Comparison of ENCODE assay signal across 36 mouse cellular contexts in genomic region chr11:107749114-107749513, GRCm38 (mm10). TPM values are rescaled to one million over a fixed set of nuclear protein-coding genes. Genes with fewer than 3 reads are reported as not detected.
"Had no signal": no experiment of that assay in that cellular context is flagged by ENCODE, and none has a peak within 500 bp of the region (broad histone marks: within the 10 kb centered on the region; RNA-seq: fewer than 3 reads in every experiment).

No protein-coding gene starts in this region.

- H3K4me3 ChIP-seq: heart, adult 2 months; heart, embryonic 13.5 days; heart, embryonic 15.5 days; kidney, embryonic 15.5 days; limb, embryonic 13.5 days; limb, embryonic 15.5 days; liver, embryonic 12.5 days had no signal

- DNase-seq: gastrocnemius, postnatal 14 days; gastrocnemius, postnatal 36 days; heart, adult 11 months; heart, adult 2 months; heart, postnatal 14 days; heart, postnatal 36 days; kidney, adult 11 months; kidney, adult 2 months; kidney, adult 9 months; kidney, postnatal 14 days; kidney, postnatal 36 days; layer of hippocampus, adult 9-11 months; layer of hippocampus, postnatal 36 days; left cerebral cortex, postnatal 4 days had no signal

- H3K36me3 ChIP-seq: heart, embryonic 13.5 days; heart, embryonic 15.5 days; kidney, embryonic 15.5 days; limb, embryonic 13.5 days; limb, embryonic 15.5 days; liver, embryonic 12.5 days had no signal

- H3K27me3 ChIP-seq: heart, embryonic 13.5 days; heart, embryonic 15.5 days; kidney, embryonic 15.5 days; limb, embryonic 13.5 days; limb, embryonic 15.5 days; liver, embryonic 12.5 days had no signal

- H3K4me1 ChIP-seq: heart, embryonic 13.5 days; heart, embryonic 15.5 days; kidney, embryonic 15.5 days; limb, embryonic 15.5 days; liver, embryonic 12.5 days had no signal

- H3K4me2 ChIP-seq: heart, embryonic 11.5 days; heart, embryonic 13.5 days; heart, embryonic 15.5 days; hindbrain, embryonic 14.5 days; kidney, embryonic 15.5 days; limb, embryonic 13.5 days; limb, embryonic 15.5 days; liver, embryonic 12.5 days had no signal

- H3K9ac ChIP-seq: heart, embryonic 13.5 days; heart, embryonic 15.5 days; hindbrain, embryonic 14.5 days; kidney, embryonic 15.5 days; limb, embryonic 13.5 days; limb, embryonic 15.5 days; liver, embryonic 12.5 days; liver, embryonic 14.5 days had no signal

- H3K9me3 ChIP-seq: heart, embryonic 13.5 days; heart, embryonic 15.5 days; kidney, embryonic 15.5 days; limb, embryonic 13.5 days; limb, embryonic 15.5 days; liver, embryonic 12.5 days had no signal

- ATAC-seq: hindbrain, postnatal 0 days; intestine, embryonic 16.5 days; liver, embryonic 12.5 days had no signal

- H3K27ac ChIP-seq: heart, adult 2 months; heart, embryonic 13.5 days; heart, embryonic 15.5 days; hindbrain, embryonic 14.5 days; hindbrain, postnatal 0 days; kidney, embryonic 15.5 days; kidney, postnatal 0 days; limb, embryonic 13.5 days; limb, embryonic 15.5 days; liver, embryonic 12.5 days; liver, embryonic 14.5 days had no signal

RNA-seq across cellular contexts. Expression of gene Cacng1, which starts 32.8 kb away (rescaled TPM):
- total RNA-seq: heart, adult 2 months; heart, postnatal 14 days; heart, postnatal 36 days; hematopoietic stem cell, adult 5-6 weeks; layer of hippocampus, adult 18-20 months; layer of hippocampus, adult 8-10 months; layer of hippocampus, postnatal 14 days; layer of hippocampus, postnatal 36 days; left cerebral cortex, postnatal 25 days; liver, adult 2 months had no signal
- polyA plus RNA-seq: heart, embryonic 11.5 days; heart, postnatal 0 days; intestine, embryonic 14.5 days; intestine, embryonic 16.5 days; liver, embryonic 12.5 days; liver, embryonic 14.5 days had no signal

RNA-seq across cellular contexts. Expression of gene Cacng4, which starts 45.2 kb away (rescaled TPM):
- total RNA-seq: gastrocnemius, adult 18-20 months; gastrocnemius, adult 8-10 months; heart, adult 2 months; hematopoietic stem cell, adult 5-6 weeks; liver, adult 2 months had no signal
- polyA plus RNA-seq: liver, adult 2 months had no signal
